Mouse (Mus musculus) intestine, embryonic 14.5 days (tissue): ENCODE measurements around the gene Farp2. TPM values are rescaled to one million over a fixed set of nuclear protein-coding genes. Genes with fewer than 3 reads are reported as not detected.

ENCODE experiments used
- ATAC-seq: fragments of 200-750 bp; cut with Nextera tagmentation; replicated peaks from 2 replicates; pipeline ENCODE4 v1.8.0; 2017; ENCODE audit warnings: low read depth, moderate number of reproducible peaks, moderate TSS enrichment, moderate library complexity; ENCODE audit not compliant: low FRiP score, low TSS enrichment
- DNase-seq: peaks from one replicate; pipeline ENCODE4 v3.0.0-alpha.2; 2018; ENCODE audit warnings: low spot score
- H3K27ac ChIP-seq: fragments of 300-500 bp; sonication (generic); 2 replicates; pipeline ENCODE4 v1.5.1; 2014; ENCODE audit warnings: low read depth, mild to moderate bottlenecking, control low read depth
- H3K27me3 ChIP-seq: fragments of 300-500 bp; sonication (generic); replicated peaks from 2 replicates; pipeline ENCODE4 v1.6.1; 2014; ENCODE audit warnings: low read length, control low read depth; ENCODE audit not compliant: control insufficient read depth, insufficient read depth
- H3K36me3 ChIP-seq: fragments of 300-500 bp; sonication (generic); 2 replicates; pipeline ENCODE4 v1.6.1; 2014; ENCODE audit warnings: low read length, control low read depth; ENCODE audit not compliant: control insufficient read depth, insufficient read depth
- H3K4me1 ChIP-seq: fragments of 300-500 bp; sonication (generic); replicated peaks from 2 replicates; pipeline ENCODE4 v1.6.1; 2014; ENCODE audit warnings: low read length, control low read depth, mixed read lengths; ENCODE audit not compliant: control insufficient read depth, insufficient read depth
- H3K4me2 ChIP-seq: fragments of 300-500 bp; sonication (generic); 2 replicates; pipeline ENCODE4 v1.6.1; 2014; ENCODE audit warnings: low read length
- H3K4me3 ChIP-seq: fragments of 300-500 bp; sonication (generic); 2 replicates; pipeline ENCODE4 v1.5.1; 2014; ENCODE audit warnings: low read depth, low read length, control low read depth, mixed read lengths
- H3K9ac ChIP-seq: fragments of 300-500 bp; sonication (generic); 2 replicates; pipeline ENCODE4 v1.6.1; 2014; ENCODE audit warnings: mild to moderate bottlenecking, low read length
- H3K9me3 ChIP-seq: fragments of 300-500 bp; sonication (generic); 2 replicates; pipeline ENCODE4 v1.6.1; 2016; ENCODE audit warnings: low read length, control low read depth; ENCODE audit not compliant: control insufficient read depth
- WGBS: fragments of 180-500 bp; shearing (Covaris S2); extraction: QIAGEN DNeasy Blood & Tissue Kit; methylation state at CpG from one replicate; pipeline ENCODE4 v1.1.7; 2014; 5-methylcytosine and 5-hydroxymethylcytosine counted together
- polyA plus RNA-seq: library from polyadenylated mRNA; unstranded; fragments of >200 nt; fragmentation: Nextera tagmentation; extraction: Ambion mirVana; gene quantifications from 2 replicates; pipeline ENCODE4 v1.2.1, GENCODE M21; 2014

Gene Farp2
- polyA plus RNA-seq, result 6.6 and 7.2 TPM in 2 replicates

GRCm38 (mm10) chr1:93511585-93512350 is at the start of gene Farp2:
Farp2 (plus strand) TSS chr1:93512079.
- Histone ChIP-seq H3K27ac (peak within 1 kb of the TSS; percentile 67), H3K4me1 (peaks cover 4% of the 10 kb centered on the region), H3K4me2 (peak within 1 kb of the TSS; percentile 66), H3K27me3 (no peaks in the 10 kb centered on the region), H3K9me3 (no peaks in the 10 kb centered on the region), H3K9ac (peak within 1 kb of the TSS; percentile 64), H3K36me3 (peaks cover 25% of the 10 kb centered on the region), H3K4me3 (peak within 1 kb of the TSS; percentile 73)
- DNase-seq (peak; percentile 92), ATAC-seq (peak; percentile 99)
- WGBS, result under 1% methylated on average over 69 of the region's 71 CpGs

GRCm38 (mm10) chr1:93465066-93465465 is 46.8 kb upstream of the Farp2 start:
- H3K4me1 ChIP-seq, result no peaks in the 10 kb centered on the region
- H3K27ac ChIP-seq, result no peak overlapping the region
- H3K4me3 ChIP-seq, result no peak overlapping the region
- no peak overlapping the region for H3K4me2 ChIP-seq
- DNase-seq, result no peak
- no peaks in the 10 kb centered on the region for H3K9me3 ChIP-seq
- no peak for ATAC-seq
- H3K9ac ChIP-seq, result no peak overlapping the region
- no peaks in the 10 kb centered on the region for H3K36me3 ChIP-seq
- H3K27me3 ChIP-seq, result no peaks in the 10 kb centered on the region

GRCm38 (mm10) chr1:93465746-93466145 is 46.1 kb upstream of the Farp2 start:
- DNase-seq (no peak), ATAC-seq (no peak)
- Histone ChIP-seq H3K4me1 (no peaks in the 10 kb centered on the region), H3K4me2 (no peak overlapping the region), H3K27ac (no peak overlapping the region), H3K27me3 (no peaks in the 10 kb centered on the region), H3K4me3 (no peak overlapping the region), H3K36me3 (no peaks in the 10 kb centered on the region), H3K9me3 (no peaks in the 10 kb centered on the region), H3K9ac (no peak overlapping the region)

- ATAC-seq, result no peak
- no peak for DNase-seq
- Histone ChIP-seq H3K4me1 (no peaks in the 10 kb centered on the region), H3K9ac (no peak overlapping the region), H3K4me3 (no peak overlapping the region), H3K27me3 (no peaks in the 10 kb centered on the region), H3K9me3 (no peaks in the 10 kb centered on the region), H3K36me3 (no peaks in the 10 kb centered on the region), H3K27ac (no peak overlapping the region), H3K4me2 (no peak overlapping the region)
- 89% methylated on average over 4 of the region's 4 CpGs for WGBS
These were observed 43.3 kb upstream of the Farp2 start for GRCm38 (mm10) chr1:93468626-93469025.

- H3K9ac ChIP-seq, result no peak overlapping the region
- no peak for DNase-seq
- H3K4me1 ChIP-seq, result peaks cover 6% of the 10 kb centered on the region
- H3K9me3 ChIP-seq, result no peaks in the 10 kb centered on the region
- ATAC-seq, result no peak
- WGBS, result 90% methylated on average over 3 of the region's 3 CpGs
- no peak overlapping the region for H3K27ac ChIP-seq
- no peak overlapping the region for H3K4me2 ChIP-seq
- no peak overlapping the region for H3K4me3 ChIP-seq
- no peaks in the 10 kb centered on the region for H3K27me3 ChIP-seq
- H3K36me3 ChIP-seq, result no peaks in the 10 kb centered on the region
These were observed 36.2 kb upstream of the Farp2 start for GRCm38 (mm10) chr1:93475694-93476093.

- Histone ChIP-seq H3K9ac (peak overlapping the region; percentile 85), H3K4me3 (peak overlapping the region; percentile 92), H3K27me3 (no peaks in the 10 kb centered on the region), H3K4me2 (peak overlapping the region; percentile 58), H3K36me3 (peaks cover 4% of the 10 kb centered on the region; the same call in 1 of the 2 replicates), H3K4me1 (peaks cover 9% of the 10 kb centered on the region), H3K27ac (peak overlapping the region; percentile 96), H3K9me3 (no peaks in the 10 kb centered on the region)
- DNase-seq (peak; percentile 96), ATAC-seq (peak; percentile 99)
- WGBS, result under 1% methylated on average over 39 of the region's 41 CpGs
These were observed 33.9 kb upstream of the Farp2 start for GRCm38 (mm10) chr1:93477758-93478585.

- Histone ChIP-seq H3K4me3 (peak within 1 kb of the TSS; percentile 92), H3K36me3 (peaks cover 4% of the 10 kb centered on the region; the same call in 1 of the 2 replicates), H3K9ac (peak within 1 kb of the TSS; percentile 85), H3K27me3 (no peaks in the 10 kb centered on the region), H3K4me1 (peaks cover 9% of the 10 kb centered on the region), H3K27ac (peak within 1 kb of the TSS; percentile 96), H3K4me2 (peak within 1 kb of the TSS; percentile 58), H3K9me3 (no peaks in the 10 kb centered on the region)
- ATAC-seq (peak; percentile 94), DNase-seq (peak; percentile 99)
- WGBS, result under 1% methylated on average over 74 of the region's 74 CpGs
These were observed 33.0 kb upstream of the Farp2 start, which contains the start of gene Hdlbp for GRCm38 (mm10) chr1:93478586-93479475. Hdlbp (minus strand) TSS chr1:93478815.

GRCm38 (mm10) chr1:93479476-93480083 is 32.3 kb upstream of the Farp2 start:
- Histone ChIP-seq H3K27ac (peak overlapping the region; percentile 96), H3K27me3 (no peaks in the 10 kb centered on the region), H3K4me2 (peak overlapping the region; percentile 58), H3K4me3 (peak overlapping the region; percentile 92), H3K9ac (peak overlapping the region; percentile 85), H3K36me3 (peaks cover 4% of the 10 kb centered on the region; the same call in 1 of the 2 replicates), H3K9me3 (no peaks in the 10 kb centered on the region), H3K4me1 (peaks cover 9% of the 10 kb centered on the region)
- WGBS, result 5% methylated on average over 23 of the region's 23 CpGs
- DNase-seq (peak; percentile 81), ATAC-seq (no peak)
